Mouse (Mus musculus): ENCODE measurements around the gene Parn. TPM values are rescaled to one million over a fixed set of nuclear protein-coding genes. Genes with fewer than 3 reads are reported as not detected.

Parn gene
- total RNA-seq, 2 experiments from 2014 or later = 34.4 to 37.4 TPM

DNA sequence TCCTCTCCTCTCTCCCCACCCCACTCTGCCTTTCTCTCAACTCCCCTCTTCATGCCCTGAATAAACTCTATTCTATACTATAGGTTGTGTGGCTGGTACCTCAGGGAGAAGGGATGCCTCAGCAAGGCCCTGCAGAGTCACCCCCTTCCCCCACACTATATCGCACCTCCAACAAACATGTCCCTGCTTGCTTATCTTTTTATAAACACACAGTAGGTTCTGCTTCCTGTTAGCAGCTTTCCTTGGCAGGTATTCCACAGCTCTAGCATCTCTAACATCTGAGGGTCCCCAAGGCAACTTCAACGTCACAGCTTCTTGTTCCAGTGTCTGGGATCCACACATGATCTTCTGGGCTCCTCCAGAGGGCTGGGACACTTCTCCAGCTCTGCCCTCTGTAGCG, 117.3 kb downstream of the Parn start:
- DNase-seq = no peak

DNA sequence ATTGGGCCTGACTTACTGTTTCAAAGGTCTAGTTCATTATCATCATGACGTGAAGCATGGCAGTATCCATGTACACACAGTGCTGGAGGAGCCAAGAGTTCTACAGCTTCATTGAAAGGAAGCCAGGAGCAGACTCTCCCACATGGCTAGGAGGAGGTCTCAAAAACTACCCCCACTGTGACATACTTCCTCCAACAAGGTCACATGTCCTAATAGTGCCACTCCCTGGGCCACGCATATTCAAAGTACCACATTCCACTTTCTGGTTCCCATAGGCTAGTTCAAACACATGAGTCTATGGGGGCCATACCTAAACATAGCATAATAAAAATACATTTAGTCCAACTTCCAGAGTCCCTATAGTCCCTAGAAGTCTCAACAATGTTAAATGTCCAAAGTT, 118.0 kb downstream of the Parn start:
- no peak for DNase-seq

DNA sequence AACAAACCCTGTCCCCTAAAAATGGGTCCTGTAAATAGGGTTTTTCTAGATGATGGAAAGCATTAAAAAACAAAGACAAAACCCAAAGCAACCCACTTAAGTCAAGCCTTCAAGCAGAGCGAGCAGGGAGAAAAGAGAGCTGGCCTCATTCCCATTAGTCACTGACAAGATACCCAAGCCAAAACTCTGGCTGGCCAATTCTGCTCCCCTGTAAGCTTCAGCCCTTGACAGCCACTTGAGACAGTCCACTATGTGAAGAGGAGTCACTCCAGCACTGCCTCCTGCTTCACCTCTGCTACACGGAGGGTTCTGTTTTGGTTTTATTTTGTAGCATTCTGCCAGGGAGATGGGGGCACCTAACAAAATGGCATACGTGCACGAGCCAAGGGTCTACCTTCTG, 126.2 kb downstream of the Parn start:
- DNase-seq = peak; percentile 24

DNA sequence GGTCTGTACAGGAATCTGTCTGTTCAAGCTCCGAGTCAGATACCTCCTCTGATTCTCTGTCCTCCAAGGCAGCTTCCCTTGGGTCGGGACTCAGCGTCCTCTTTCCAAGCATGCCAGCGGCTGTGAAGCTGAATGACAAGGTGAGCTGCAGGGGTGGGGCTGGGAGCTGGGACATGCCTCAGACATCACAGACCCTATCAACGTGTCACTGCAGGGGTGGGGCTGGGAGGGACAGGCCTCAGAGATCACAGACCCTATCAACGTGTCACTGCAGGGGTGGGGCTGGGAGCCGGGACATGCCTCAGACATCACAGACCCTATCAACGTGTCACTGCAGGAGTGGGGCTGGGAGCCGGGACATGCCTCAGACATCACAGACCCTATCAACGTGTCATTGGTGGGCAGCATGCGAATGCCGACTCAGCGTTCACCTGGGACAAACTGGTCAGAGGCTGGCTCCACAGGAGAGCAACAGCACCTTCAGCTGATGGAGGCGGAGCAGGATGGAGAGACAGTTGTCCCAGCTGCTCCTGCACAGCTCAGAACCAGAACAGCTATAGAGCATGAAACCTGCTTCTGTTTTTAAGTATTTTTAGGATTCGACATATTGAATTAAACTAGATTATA, 126.7 kb downstream of the Parn start:
- DNase-seq = no peak

DNA sequence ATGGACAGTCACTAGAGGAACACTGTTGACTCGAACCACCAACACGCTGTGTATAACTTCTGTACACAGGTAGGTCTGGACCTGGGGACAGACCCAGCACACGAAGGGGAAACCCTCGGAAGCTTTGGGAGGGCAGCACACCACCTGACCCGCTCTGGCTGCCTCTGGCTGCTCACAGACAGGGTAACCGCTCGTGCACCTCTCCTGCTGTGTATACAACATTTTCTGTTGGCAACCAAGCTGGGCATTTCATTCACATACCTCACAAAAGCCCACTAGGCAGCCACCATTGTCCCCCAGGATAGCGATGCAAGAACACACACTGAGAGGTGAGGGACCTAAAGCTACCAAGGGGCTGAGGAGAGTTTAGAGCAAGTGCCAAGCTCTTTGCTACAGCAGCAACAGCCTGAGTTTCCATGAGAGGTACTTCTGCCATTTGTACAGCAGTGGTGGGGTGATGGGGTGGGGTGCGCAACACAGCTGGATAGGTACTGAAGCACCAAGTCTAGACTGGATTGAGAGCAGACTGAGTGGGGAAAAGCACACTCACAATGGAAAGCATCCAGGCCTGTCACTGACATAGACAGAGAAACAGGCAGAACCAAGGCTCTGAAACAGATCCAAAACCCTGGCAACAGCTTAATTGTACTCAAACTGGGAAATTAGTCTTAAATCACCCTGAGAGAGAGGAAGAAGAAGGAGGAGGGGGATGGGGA, 128.9 kb downstream of the Parn start:
- DNase-seq = no peak

DNA sequence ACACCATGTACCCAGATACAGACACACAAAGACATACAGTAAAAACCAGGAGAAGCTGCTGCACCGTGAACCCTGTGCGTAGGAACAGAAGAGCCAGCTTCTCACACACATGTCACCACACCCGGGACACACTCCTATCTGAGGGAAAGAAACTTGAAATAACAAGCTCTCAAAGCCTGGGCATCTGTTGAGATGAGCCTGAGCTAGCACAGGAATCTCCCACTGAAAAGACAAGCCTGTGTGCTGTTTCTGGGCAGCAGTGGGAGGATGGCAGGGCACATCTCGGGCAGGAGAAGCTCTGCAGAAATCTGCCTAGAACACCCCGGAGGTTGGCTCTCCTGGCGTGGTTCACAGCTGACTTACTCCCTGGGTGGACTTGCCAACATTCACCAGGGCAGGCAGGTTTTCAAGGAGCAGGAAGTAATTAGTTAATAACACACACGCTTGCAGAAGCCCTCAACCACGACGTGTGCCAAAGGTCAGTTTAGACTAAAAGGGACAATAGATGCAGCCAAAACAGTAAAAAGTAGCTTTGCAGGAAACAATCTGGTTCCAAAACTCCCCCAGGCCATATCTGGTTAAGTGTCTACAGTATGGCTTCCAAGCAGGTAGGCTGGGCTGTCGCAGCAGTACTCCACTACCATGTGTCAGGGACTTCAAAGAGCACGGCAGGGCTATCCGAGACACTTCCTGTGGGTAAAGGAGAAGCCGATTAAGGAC, 129.6 kb downstream of the Parn start:
- DNase-seq = peak; percentile 22

DNA sequence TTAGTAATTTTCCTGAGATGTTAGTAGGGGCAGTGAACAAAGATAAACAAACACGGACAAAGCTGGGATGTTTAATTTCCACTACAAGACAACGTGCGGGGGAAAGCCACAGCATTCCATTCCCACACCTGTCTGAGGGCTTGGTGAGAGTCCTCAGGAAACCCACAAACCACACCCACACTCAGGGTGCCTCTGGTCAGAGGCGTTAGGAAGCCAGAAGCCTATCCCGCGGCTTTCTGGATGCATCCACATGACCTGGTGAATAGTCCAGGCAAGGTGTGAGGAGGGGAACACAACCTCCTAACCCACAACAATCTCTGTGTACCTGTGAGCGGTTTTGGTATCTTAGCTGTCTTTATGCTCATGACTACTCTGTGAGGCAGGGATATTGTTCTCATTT, 131.6 kb downstream of the Parn start:
- DNase-seq = no peak

DNA sequence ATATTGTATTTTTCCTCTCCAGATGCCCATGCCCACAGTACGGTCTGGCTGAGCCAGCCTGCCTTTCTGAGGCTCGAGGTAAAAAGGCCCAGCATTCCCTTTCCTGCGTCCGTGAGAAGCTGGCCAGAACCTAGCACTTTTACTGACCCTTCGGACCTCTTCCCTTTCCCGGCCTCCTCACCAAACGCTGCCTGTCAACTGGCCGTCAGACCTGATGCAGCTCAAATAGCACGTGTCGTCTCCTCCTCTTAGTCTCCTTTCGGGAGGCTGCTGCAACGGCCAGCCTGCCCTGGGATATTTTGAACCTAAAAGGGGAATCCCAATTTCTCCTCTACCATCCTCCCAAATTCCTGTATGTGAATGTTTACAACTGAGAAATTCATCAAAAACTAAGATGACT, 132.1 kb downstream of the Parn start:
- DNase-seq = no peak

DNA sequence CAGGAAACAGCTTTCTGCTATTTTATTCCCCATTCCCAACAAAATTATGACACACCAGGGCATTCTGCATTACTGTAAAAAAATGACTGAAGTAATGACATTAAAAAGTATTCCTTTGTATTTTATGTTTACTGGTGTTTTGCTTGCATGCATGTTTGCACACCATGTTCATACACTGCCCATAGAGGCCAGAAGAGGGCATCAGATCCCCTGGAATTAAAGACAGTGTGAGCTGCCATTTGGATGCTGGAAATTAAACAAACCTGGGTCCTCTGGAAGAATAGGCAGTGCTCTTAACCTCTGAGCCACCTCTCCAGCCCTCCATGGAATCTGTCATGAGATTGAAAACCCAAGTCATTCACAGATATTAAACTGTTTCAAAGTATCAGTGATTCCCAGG, 135.1 kb downstream of the Parn start:
- peak; percentile 58 for DNase-seq

DNA sequence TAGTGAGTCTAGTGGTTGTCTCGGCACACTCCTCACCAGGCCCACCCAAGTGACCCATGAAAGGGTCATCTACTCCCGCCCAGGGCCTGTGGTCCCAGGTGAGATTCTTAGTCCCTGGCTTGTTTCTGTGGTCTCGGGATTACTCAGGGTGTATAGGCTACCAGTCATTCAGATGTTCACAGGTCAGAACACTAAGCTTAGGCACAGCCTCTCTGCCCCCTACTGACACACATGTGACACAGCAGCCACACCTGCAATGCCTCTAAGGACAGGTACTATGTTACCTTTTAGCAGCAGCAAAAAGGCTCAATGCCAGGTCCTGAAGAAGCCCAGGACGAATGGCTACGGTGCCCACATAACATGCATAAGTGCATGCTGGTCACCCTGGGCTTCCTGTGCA, 136.7 kb downstream of the Parn start:
- DNase-seq = no peak

DNA sequence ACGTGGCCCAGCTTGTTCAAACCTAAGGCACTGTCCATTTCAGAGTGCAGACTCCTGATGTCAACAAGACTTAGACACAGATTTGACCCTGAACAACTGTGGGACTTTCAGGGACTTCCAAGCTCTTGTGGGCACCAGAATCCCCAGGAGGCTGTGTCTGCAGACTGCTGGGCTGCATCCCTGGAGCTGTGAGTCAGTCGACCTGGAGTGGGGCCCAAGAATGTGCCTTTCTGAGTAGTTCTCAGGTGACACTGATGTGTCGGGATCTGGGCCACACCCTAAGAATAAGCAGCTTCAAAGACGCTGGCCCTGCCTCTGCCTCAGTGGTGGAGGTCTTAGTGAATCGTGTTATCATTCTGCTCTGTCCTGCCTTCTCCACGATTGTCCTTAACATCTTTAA, 146.6 kb downstream of the Parn start:
- peak; percentile 47 for DNase-seq

DNA sequence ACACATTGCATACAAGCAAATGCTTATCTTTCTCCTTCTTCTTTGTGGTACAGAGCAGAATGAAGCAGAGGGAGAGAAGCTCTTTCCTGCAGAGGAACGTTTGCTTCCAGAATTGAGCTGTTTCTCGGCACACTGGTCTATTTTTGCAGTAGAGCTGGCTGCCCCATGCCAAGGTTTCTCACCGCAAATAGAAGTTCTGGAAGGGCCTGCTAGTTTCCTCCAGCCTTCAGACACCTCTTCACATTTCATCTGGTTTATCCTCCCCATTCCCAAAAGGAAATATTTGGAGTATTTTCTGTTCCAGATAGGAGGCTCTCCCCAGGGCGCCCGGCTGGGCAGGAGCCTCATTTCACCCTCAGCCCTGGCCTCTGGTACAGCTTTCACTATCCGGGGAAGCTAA, 147.7 kb downstream of the Parn start:
- no peak for DNase-seq

DNA sequence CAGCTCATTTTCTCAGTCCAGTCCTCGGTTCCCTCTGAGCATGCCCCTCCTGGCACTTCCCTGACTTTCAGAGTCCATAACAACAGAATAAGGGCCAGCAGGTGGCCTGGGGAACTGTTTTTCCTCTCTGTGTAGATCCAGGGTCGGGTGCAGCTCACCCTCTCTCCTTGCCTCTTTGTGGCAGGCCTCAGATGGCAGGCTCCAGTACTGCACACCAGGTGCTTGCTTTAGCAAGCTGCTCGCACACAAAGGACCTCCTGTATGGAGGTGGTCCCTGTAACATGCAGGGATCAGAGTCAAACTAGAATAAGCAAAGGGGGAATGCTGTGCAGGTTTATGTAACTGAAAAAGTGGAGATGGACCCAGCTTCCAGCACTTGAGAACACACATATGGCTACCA, 151.8 kb downstream of the Parn start:
- DNase-seq = no peak

DNA sequence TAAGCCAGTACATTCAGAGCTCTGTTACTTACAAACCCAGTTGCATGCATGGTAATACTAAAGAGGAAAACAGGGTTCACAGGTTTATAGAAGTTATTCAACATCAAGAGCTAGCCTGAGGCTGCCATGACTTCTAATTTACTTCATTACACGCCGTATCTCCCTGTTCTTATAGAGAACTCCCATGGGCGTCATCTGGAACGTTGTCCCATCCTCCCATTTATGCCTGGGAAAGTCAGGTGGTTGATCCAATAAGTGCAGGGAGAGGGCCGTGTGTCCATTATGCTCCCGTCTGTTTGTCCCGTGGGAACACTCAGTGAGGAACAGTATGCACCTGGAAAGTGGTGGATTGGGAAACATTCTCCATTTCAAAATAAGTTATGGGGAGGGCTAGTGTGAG, 152.4 kb downstream of the Parn start:
- DNase-seq = no peak

DNA sequence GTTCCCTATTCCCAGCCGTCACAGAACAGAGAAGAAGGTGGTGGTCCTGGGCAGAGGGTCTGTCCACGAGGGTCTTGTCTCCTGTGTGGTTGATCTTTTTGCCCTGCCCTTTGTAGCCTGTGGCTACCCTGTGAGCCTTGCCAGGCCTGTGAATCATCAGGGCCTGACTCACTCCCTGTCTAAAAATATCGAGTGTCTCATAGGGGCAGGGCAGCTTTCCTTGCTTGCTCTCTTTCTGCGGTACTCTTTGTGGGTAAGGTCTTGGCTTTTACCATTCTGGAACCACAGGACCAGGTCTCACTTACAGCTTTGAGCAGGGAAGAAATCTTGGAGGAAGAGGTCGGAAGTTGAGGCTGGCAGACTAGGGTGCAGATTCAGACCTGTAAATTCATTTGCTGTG, 162.9 kb downstream of the Parn start:
- peak; percentile 62 for DNase-seq

DNA sequence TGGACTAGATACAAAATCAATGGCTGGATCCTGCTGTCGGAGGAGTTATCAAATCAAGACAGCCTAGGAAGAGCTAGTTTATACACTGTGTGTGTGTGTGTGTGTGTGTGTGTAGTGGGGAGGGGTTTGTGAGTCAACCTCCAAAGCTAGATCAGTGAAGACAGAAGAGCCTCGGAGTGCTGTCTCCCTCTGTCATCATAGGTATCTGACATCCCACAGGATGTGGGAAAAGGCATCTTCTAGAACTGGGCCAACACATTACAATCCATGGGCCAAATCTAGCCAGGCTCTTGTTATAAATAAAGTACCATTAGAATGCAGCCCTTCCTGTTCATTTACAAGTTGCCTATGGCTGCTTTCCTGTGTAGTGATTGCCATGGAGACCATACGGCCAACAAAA, 163.5 kb downstream of the Parn start:
- no peak for DNase-seq

DNA sequence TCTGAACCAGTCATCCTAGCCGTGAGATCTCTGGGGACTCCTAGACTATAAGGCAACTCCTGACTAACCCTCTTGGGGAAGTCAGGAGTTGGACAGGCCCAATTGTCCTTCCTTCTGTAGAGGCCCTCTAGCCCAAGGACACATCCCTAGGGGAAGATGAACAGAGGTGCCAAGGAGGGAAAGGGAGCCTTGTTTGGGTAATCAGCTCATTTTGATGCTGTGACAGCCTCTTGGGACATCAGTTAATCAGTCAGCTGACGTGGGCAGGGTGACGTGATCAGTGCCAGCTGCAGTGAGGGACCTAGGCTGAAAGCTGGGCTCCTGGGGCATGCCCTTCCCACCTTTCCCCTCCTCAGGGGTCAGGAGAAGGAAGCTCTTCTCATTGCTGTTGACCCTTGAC, 169.0 kb downstream of the Parn start:
- peak; percentile 74 for DNase-seq

DNA sequence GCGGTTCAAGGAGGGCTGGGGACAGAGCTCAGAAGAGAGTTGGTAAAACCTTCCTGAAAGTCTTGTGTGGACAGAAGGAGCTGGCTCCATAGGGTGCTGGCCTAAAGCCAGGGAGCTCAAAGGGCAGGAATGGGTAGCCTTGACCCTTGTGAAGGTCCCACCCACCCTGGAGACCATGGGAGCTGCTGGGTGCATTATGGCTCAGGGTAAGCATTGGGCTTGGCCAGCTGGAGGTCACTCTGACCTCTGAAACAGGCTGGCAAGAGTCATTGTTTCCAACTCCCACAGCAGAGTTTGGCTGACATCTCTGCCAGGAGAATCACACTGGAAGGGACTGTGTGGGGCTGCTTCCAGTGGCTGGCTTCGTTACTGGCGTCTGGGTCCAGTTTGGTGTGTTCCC, 174.0 kb downstream of the Parn start:
- DNase-seq = peak; percentile 79

DNA sequence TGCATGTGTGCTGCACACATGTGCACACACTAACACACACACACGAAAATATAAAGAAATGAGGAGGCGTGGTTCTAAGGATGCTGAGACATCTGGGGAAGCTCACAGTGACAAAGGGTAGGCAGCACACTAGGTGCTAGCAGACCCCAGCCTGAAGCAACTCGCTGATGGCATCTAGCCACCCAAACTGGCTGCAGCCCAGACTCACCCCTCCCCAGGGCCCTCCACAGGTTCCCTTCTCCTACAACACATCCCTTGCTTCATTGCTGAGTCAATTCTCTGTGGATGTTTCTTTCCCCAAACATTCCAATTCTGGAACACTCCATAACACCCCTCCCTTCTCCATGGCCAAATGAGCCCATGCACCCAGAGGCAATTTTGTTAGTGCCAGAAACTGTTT, 175.0 kb downstream of the Parn start:
- DNase-seq = peak; percentile 81

DNA sequence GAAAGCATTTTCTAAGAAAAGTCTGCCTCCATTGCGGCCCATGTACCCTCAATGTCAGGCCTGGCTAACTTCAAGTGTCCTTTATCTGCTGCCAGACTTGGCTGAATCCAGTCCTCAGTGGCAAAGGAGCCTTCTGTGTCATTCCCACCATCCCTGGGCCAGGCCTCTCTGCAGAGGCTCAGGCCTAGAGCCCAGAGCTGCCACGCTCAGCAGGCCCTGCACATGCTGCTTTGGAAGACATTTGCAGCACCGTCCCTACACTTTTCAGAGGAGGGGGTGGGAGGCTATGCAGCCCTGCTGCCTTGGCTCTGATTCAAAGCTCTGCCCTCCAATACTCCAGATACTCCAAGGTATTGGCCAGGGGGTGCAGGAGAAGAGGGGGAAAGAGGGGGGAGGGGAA, 176.2 kb downstream of the Parn start:
- DNase-seq = no peak
